Mouse (Mus musculus) hindbrain, embryonic 10.5 days (tissue): ENCODE data around the gene Rab30. TPM values are rescaled to one million over a fixed set of nuclear protein-coding genes. Genes with fewer than 3 reads are reported as not detected.
"Not testable (repeated sequence)": the region's sequence is repeated elsewhere in the genome, so short reads cannot be mapped to it uniquely, and the experiment has no call there.

ENCODE experiments used
- DNase-seq: peaks from one replicate; pipeline ENCODE4 v3.0.0-alpha.2; 2017; ENCODE audit warnings: low spot score
- H3K27ac ChIP-seq: fragments of 300-500 bp; sonication (generic); 2 replicates; pipeline ENCODE4 v1.5.1; 2016; ENCODE audit warnings: mild to moderate bottlenecking, moderate library complexity
- H3K27me3 ChIP-seq: fragments of 300-500 bp; sonication (generic); 2 replicates; pipeline ENCODE4 v1.6.1; 2016; ENCODE audit warnings: mild to moderate bottlenecking; ENCODE audit not compliant: poor library complexity, insufficient read depth, severe bottlenecking
- H3K36me3 ChIP-seq: fragments of 300-500 bp; sonication (generic); 2 replicates; pipeline ENCODE4 v1.6.1; 2016; ENCODE audit warnings: mild to moderate bottlenecking, moderate library complexity
- H3K4me1 ChIP-seq: fragments of 300-500 bp; sonication (generic); replicated peaks from 2 replicates; pipeline ENCODE4 v1.6.1; 2016; ENCODE audit warnings: mild to moderate bottlenecking
- H3K4me3 ChIP-seq: fragments of 300-500 bp; sonication (generic); 2 replicates; pipeline ENCODE4 v1.5.1; 2016; ENCODE audit warnings: mild to moderate bottlenecking, moderate library complexity
- H3K9me3 ChIP-seq: fragments of 300-500 bp; sonication (generic); 2 replicates; pipeline ENCODE4 v1.6.1; 2016; ENCODE audit warnings: mild to moderate bottlenecking, moderate library complexity
- WGBS: fragments of 180-500 bp; shearing (Covaris S2); methylation state at CpG from one replicate; pipeline ENCODE4 v1.1.7; 2016; 5-methylcytosine and 5-hydroxymethylcytosine counted together
- polyA plus RNA-seq: library from polyadenylated mRNA; unstranded; fragments of >200 nt; fragmentation: Nextera tagmentation; extraction: Ambion mirVana; gene quantifications from 2 replicates; pipeline ENCODE4 v1.2.1, GENCODE M21; 2016

The Rab30 gene
- polyA plus RNA-seq = 11.1 and 14.7 TPM in 2 replicates

GRCm38 (mm10) chr7:92741152-92741860 lies at the start of gene Rab30:
TSS of gene Rab30 (plus strand) at chr7:92741603.
- Histone ChIP-seq H3K4me3 (peak within 1 kb of the TSS; percentile 84), H3K27me3 (0 out of 2 replicates have a peak, but pooled peaks cover 6% of the 10 kb centered on the region), H3K27ac (peak within 1 kb of the TSS; percentile 98), H3K36me3 (peaks cover 33% of the 10 kb centered on the region), H3K9me3 (no peaks in the 10 kb centered on the region), H3K4me1 (peaks cover 45% of the 10 kb centered on the region)
- under 1% methylated on average over 38 of the region's 38 CpGs for WGBS
- DNase-seq = peak; percentile 96

GRCm38 (mm10) chr7:92696395-92696794 lies 45.0 kb upstream of the Rab30 start:
- peak; percentile 15 for DNase-seq
- Histone ChIP-seq H3K27ac (0 out of 2 replicates have a peak overlapping the region, but pooled peaks have one; percentile 0), H3K4me1 (peaks cover 7% of the 10 kb centered on the region), H3K27me3 (no peaks in the 10 kb centered on the region), H3K36me3 (no peaks in the 10 kb centered on the region), H3K9me3 (no peaks in the 10 kb centered on the region), H3K4me3 (no peak overlapping the region)
- WGBS = 52% methylated on average over 3 of the region's 3 CpGs

- 82% methylated on average over 5 of the region's 5 CpGs for WGBS
- H3K4me1 ChIP-seq = peaks cover 7% of the 10 kb centered on the region
- H3K27ac ChIP-seq = no peak overlapping the region
- no peak overlapping the region for H3K4me3 ChIP-seq
- no peaks in the 10 kb centered on the region for H3K36me3 ChIP-seq
- no peaks in the 10 kb centered on the region for H3K27me3 ChIP-seq
- H3K9me3 ChIP-seq = no peaks in the 10 kb centered on the region
- no peak for DNase-seq
Observed at GRCm38 (mm10) chr7:92698770-92699169, 42.6 kb upstream of the Rab30 start.

DNA sequence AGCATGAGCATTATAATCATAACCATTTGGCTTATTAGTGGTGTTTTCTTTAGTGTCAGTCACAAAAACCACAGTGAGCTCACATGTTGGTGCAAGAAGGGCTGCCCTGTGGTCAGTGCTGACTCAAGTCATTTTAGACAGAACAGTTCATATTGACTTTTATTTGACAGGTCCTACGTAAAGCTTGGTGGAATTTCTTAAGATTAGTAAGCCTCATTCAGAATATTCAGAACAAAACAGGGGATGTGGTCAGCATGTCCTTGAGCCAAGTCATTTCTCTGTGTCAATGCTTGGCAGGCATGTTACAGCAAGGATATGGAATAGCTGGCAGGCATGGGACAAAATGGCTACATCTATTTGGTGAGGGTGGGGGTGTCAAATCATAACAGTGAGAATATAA lies 37.7 kb upstream of the Rab30 start:
- H3K4me3 ChIP-seq = no peak overlapping the region
- no peaks in the 10 kb centered on the region for H3K27me3 ChIP-seq
- H3K9me3 ChIP-seq = no peaks in the 10 kb centered on the region
- 76% methylated on average over 1 of the region's 1 CpGs for WGBS
- no peaks in the 10 kb centered on the region for H3K4me1 ChIP-seq
- H3K36me3 ChIP-seq = no peaks in the 10 kb centered on the region
- no peak for DNase-seq
- no peak overlapping the region for H3K27ac ChIP-seq

DNA sequence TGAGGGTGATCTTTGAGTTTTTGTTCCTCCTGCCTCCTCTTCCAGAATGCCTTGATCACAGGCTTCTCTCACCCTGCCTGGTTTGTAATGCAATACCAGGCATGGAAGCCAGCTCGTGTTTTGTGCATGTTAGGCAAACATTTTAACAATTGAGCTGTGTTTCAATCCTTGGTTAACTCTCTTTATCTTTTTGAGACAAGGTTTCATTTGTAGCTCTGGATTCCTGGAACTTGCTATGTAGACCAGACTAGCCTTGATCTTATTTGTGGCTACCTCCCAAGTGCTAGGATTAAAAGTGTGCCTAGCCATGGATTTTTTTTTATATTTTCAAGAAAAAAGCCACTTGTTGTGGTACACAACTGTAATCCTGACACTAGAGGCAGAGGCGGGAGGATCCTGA lies 35.9 kb upstream of the Rab30 start:
- Histone ChIP-seq H3K9me3 (no peaks in the 10 kb centered on the region), H3K27me3 (no peaks in the 10 kb centered on the region), H3K4me3 (no peak overlapping the region), H3K36me3 (no peaks in the 10 kb centered on the region), H3K4me1 (no peaks in the 10 kb centered on the region), H3K27ac (no peak overlapping the region)
- no peak for DNase-seq
- WGBS = 77% methylated on average over 2 of the region's 2 CpGs

DNA sequence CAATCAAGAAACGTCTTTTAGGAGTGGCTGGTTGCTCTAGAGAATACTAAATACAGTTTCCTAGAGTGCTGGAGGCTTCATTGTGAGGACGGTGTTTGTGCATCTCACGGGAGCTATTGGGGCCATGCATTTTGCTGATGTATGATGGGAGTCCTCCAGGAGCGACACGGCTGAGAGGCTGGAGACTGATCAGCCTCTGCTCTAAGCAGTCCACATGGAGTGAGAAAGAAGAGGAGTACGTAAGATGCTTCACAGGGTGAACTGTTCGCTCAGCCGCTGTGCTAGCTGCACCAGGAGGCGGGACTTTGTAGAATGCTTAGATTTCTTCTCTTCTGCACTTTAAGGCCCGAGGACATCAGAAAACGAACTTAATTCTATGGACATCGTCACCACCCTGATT lies 34.7 kb upstream of the Rab30 start:
- H3K4me1 ChIP-seq = no peaks in the 10 kb centered on the region
- WGBS = 79% methylated on average over 12 of the region's 12 CpGs
- H3K36me3 ChIP-seq = no peaks in the 10 kb centered on the region
- no peak overlapping the region for H3K27ac ChIP-seq
- no peaks in the 10 kb centered on the region for H3K27me3 ChIP-seq
- H3K4me3 ChIP-seq = no peak overlapping the region
- H3K9me3 ChIP-seq = no peaks in the 10 kb centered on the region
- DNase-seq = no peak

DNA sequence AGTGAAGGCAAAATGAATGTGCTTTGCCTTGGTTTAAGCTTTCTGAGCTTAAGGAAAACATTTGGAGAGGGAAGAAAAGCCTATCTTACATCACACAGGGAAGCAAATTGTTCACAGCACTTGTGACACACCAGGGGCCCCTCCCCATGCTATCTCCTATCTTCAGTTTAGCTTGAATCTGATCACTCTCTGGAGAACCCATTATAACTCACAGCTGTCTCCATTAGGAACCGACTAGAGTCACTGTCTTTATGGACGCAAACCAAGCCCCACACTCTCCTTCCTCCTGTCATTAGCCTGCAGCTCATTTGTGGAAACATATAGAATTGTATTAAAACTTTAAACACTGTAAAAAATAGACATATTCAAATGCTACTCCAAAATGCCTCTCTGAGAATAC lies 31.8 kb upstream of the Rab30 start:
- Histone ChIP-seq H3K9me3 (no peaks in the 10 kb centered on the region), H3K4me3 (no peak overlapping the region), H3K27ac (no peak overlapping the region), H3K4me1 (no peaks in the 10 kb centered on the region), H3K36me3 (no peaks in the 10 kb centered on the region), H3K27me3 (no peaks in the 10 kb centered on the region)
- DNase-seq = no peak
- 43% methylated on average over 2 of the region's 2 CpGs for WGBS

GRCm38 (mm10) chr7:92711593-92711992 lies 29.8 kb upstream of the Rab30 start:
- Histone ChIP-seq H3K36me3 (no peaks in the 10 kb centered on the region), H3K9me3 (no peaks in the 10 kb centered on the region), H3K27me3 (no peaks in the 10 kb centered on the region), H3K27ac (no peak overlapping the region), H3K4me1 (no peaks in the 10 kb centered on the region), H3K4me3 (no peak overlapping the region)
- 86% methylated on average over 3 of the region's 3 CpGs for WGBS
- no peak for DNase-seq

GRCm38 (mm10) chr7:92715055-92715454 lies 26.3 kb upstream of the Rab30 start:
- no peaks in the 10 kb centered on the region for H3K9me3 ChIP-seq
- H3K4me1 ChIP-seq = no peaks in the 10 kb centered on the region
- H3K36me3 ChIP-seq = no peaks in the 10 kb centered on the region
- DNase-seq = no peak
- H3K27me3 ChIP-seq = no peaks in the 10 kb centered on the region
- 87% methylated on average over 1 of the region's 1 CpGs for WGBS
- no peak overlapping the region for H3K27ac ChIP-seq
- H3K4me3 ChIP-seq = no peak overlapping the region

DNA sequence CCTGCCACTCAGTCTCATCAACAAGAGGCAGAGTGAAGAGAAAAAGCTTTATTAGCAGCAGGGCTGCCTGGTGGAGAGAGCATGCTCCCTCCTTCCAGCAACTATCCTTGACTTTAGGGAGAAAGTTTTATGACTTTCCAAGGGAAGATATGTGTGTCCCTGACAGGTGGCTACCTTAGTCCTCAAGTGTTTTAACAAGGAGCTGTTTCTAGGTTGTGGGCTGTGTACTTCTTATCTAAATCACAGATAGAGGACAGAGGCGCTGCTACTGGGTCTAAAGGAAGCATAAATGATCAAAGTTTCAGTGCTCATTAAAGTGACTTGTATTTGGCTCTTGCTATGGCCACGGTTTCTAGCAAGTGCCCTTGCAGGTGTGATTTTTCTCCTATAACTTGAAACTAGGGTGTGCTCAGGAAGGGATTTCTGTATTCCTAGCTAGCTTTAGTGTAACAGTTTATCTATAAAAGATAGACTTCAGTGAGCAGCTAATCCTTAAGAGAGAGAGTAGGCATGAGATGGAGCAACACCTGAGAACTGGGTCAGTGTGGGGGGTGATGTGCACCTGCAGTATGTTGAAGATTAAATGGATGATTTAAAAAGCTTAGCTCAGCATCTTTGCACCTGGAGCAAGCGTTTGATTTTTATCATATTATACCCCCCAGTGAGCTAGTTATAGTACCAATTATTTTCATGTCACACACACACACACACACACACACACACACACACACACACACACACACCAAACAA lies 21.1 kb upstream of the Rab30 start:
- no peaks in the 10 kb centered on the region for H3K9me3 ChIP-seq
- H3K27ac ChIP-seq = no peak overlapping the region
- no peak overlapping the region for H3K4me3 ChIP-seq
- WGBS = 78% methylated on average over 3 of the region's 3 CpGs
- no peaks in the 10 kb centered on the region for H3K27me3 ChIP-seq
- H3K4me1 ChIP-seq = no peaks in the 10 kb centered on the region
- H3K36me3 ChIP-seq = no peaks in the 10 kb centered on the region
- no peak for DNase-seq

GRCm38 (mm10) chr7:92723750-92724149 lies 17.7 kb upstream of the Rab30 start:
- Histone ChIP-seq H3K4me3 (no peak overlapping the region), H3K36me3 (no peaks in the 10 kb centered on the region), H3K27ac (no peak overlapping the region), H3K9me3 (no peaks in the 10 kb centered on the region), H3K27me3 (no peaks in the 10 kb centered on the region), H3K4me1 (no peaks in the 10 kb centered on the region)
- 50% methylated on average over 3 of the region's 3 CpGs for WGBS
- DNase-seq = no peak

GRCm38 (mm10) chr7:92724261-92724660 lies 17.1 kb upstream of the Rab30 start:
- 77% methylated on average over 4 of the region's 4 CpGs for WGBS
- H3K4me1 ChIP-seq = no peaks in the 10 kb centered on the region
- H3K4me3 ChIP-seq = no peak overlapping the region
- no peaks in the 10 kb centered on the region for H3K36me3 ChIP-seq
- no peaks in the 10 kb centered on the region for H3K27me3 ChIP-seq
- DNase-seq = no peak
- H3K9me3 ChIP-seq = no peaks in the 10 kb centered on the region
- no peak overlapping the region for H3K27ac ChIP-seq

DNA sequence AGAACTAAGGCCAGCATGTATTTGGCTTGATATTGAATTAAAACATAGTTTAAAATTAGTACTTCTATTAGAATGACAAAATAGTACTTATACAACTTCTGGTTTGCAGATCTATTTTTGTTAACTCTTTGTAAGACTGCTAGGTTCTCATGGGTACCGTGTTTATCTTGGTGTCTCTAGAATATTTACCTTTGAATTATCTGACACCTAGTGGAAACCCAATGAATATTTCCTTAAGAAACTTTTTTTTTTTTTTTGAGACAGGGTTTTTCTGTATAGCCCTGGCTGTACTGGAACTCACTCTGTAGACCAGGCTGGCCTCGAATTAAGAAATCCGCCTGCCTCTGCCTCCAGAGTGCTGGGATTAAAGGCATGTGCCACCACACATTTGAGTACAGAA lies 11.8 kb upstream of the Rab30 start:
- not testable (repeated sequence) for H3K27ac ChIP-seq, H3K9me3 ChIP-seq, H3K4me3 ChIP-seq, H3K27me3 ChIP-seq, DNase-seq, H3K4me1 ChIP-seq
- 89% methylated on average over 3 of the region's 3 CpGs for WGBS
- H3K36me3 ChIP-seq = peaks cover 13% of the 10 kb centered on the region; the same call in 1 of the 2 replicates
